Mouse (Mus musculus) cerebellum, adult 8-10 months (tissue): ENCODE data around the gene Edem2.

Experiments
- DNase-seq: peaks from one replicate; pipeline ENCODE4 v3.0.0; 2022

The Edem2 gene

GRCm38 (mm10) chr2:155729158-155729645 is at the start of gene Edem2:
Gene Edem2 (minus strand): TSS chr2:155729475.
- DNase-seq: peak; percentile 86

- DNase-seq: peak; percentile 34
These were observed 49.8 kb upstream of the Edem2 start for GRCm38 (mm10) chr2:155779066-155779465.

GRCm38 (mm10) chr2:155778004-155778403 is 48.7 kb upstream of the Edem2 start:
- DNase-seq: peak; percentile 39

GRCm38 (mm10) chr2:155777688-155777985 is 48.4 kb upstream of the Edem2 start:
- peak; percentile 37 for DNase-seq

GRCm38 (mm10) chr2:155776824-155777687 is 47.8 kb upstream of the Edem2 start:
- DNase-seq: peak; percentile 42

GRCm38 (mm10) chr2:155775685-155776263 is 46.5 kb upstream of the Edem2 start:
- DNase-seq: peak; percentile 78

- DNase-seq: no peak
These were observed 45.8 kb upstream of the Edem2 start, which contains the start of gene Mmp24 for GRCm38 (mm10) chr2:155774927-155775684. Gene Mmp24 (plus strand): TSS chr2:155775342.

GRCm38 (mm10) chr2:155774261-155774926 is 45.1 kb upstream of the Edem2 start:
- peak; percentile 56 for DNase-seq

GRCm38 (mm10) chr2:155773664-155774063 is 44.4 kb upstream of the Edem2 start:
- DNase-seq: peak; percentile 44

GRCm38 (mm10) chr2:155764679-155765418 is 35.6 kb upstream of the Edem2 start:
- DNase-seq: peak; percentile 83

GRCm38 (mm10) chr2:155756855-155757566 is 27.7 kb upstream of the Edem2 start:
- peak; percentile 35 for DNase-seq

GRCm38 (mm10) chr2:155755746-155756145 is 26.5 kb upstream of the Edem2 start:
- DNase-seq: no peak

GRCm38 (mm10) chr2:155751014-155751786 is 21.9 kb upstream of the Edem2 start, which contains the start of gene Procr:
Gene Procr (plus strand): TSS chr2:155751117.
- DNase-seq: no peak

GRCm38 (mm10) chr2:155749394-155749793 is 20.1 kb upstream of the Edem2 start:
- DNase-seq: no peak

- DNase-seq: no peak
These were observed 16.2 kb upstream of the Edem2 start for GRCm38 (mm10) chr2:155745487-155745886.

- no peak for DNase-seq
These were observed 14.1 kb upstream of the Edem2 start for GRCm38 (mm10) chr2:155743351-155743750.

GRCm38 (mm10) chr2:155742931-155743337 is 13.7 kb upstream of the Edem2 start:
- DNase-seq: no peak

GRCm38 (mm10) chr2:155742211-155742610 is 12.9 kb upstream of the Edem2 start:
- no peak for DNase-seq

- DNase-seq: no peak
These were observed 8.5 kb upstream of the Edem2 start for GRCm38 (mm10) chr2:155737803-155738202.

GRCm38 (mm10) chr2:155736936-155737335 is 7.7 kb upstream of the Edem2 start:
- DNase-seq: no peak
